Mouse (Mus musculus) megakaryocyte, embryonic 14.5 days (primary cell): ENCODE data around the gene Skida1. TPM values are rescaled to one million over a fixed set of nuclear protein-coding genes. Genes with fewer than 3 reads are reported as not detected.
A peak's percentile ranks its signal among the peaks of the same experiment; 100 is the strongest.

Experiments
- H3K27me3 ChIP-seq: replicated peaks from 2 replicates; pipeline ENCODE3; 2012; ENCODE audit warnings: inconsistent platforms
- H3K36me3 ChIP-seq: replicated peaks from 2 replicates; pipeline ENCODE3; 2012; ENCODE audit warnings: low read length, inconsistent platforms, mixed read lengths
- H3K4me1 ChIP-seq: 2 replicates; pipeline ENCODE4 v1.6.1; 2012; ENCODE audit warnings: inconsistent platforms
- H3K4me3 ChIP-seq: replicated peaks from 2 replicates; pipeline ENCODE3; 2012; ENCODE audit warnings: moderate library complexity, mild to moderate bottlenecking, inconsistent platforms
- H3K9me3 ChIP-seq: 2 replicates; pipeline ENCODE4 v1.6.1; 2012; ENCODE audit warnings: inconsistent platforms
- FLI1 ChIP-seq: IDR thresholded peaks from 2 replicates; pipeline ENCODE4 v1.6.1; 2012; ENCODE audit warnings: low read length, inconsistent platforms, mixed read lengths
- GATA1 ChIP-seq: IDR thresholded peaks from 3 replicates; pipeline ENCODE4 v1.6.1; 2012; ENCODE audit warnings: mixed read lengths, low read length, inconsistent platforms, borderline replicate concordance
- polyA plus RNA-seq: library from polyadenylated mRNA; stranded (reverse); fragments of >175 nt; gene quantifications from 2 replicates; pipeline ENCODE4 v1.2.3, GENCODE M21; 2012; ENCODE audit warnings: low replicate concordance; ENCODE audit not compliant: insufficient read depth

The Skida1 gene
- polyA plus RNA-seq, 1 experiment, result 0.04 TPM

GRCm38 (mm10) chr2:18055929-18056785 lies 7.3 kb upstream of the Skida1 start:
- Histone ChIP-seq H3K36me3 (no peaks in the 10 kb centered on the region), H3K4me3 (peak overlapping the region; percentile 98), H3K27me3 (no peaks in the 10 kb centered on the region), H3K4me1 (peaks cover 16% of the 10 kb centered on the region; the same call in 1 of the 2 replicates), H3K9me3 (no peaks in the 10 kb centered on the region)
- TF ChIP-seq FLI1 (no peak), GATA1 (no peak)

DNA sequence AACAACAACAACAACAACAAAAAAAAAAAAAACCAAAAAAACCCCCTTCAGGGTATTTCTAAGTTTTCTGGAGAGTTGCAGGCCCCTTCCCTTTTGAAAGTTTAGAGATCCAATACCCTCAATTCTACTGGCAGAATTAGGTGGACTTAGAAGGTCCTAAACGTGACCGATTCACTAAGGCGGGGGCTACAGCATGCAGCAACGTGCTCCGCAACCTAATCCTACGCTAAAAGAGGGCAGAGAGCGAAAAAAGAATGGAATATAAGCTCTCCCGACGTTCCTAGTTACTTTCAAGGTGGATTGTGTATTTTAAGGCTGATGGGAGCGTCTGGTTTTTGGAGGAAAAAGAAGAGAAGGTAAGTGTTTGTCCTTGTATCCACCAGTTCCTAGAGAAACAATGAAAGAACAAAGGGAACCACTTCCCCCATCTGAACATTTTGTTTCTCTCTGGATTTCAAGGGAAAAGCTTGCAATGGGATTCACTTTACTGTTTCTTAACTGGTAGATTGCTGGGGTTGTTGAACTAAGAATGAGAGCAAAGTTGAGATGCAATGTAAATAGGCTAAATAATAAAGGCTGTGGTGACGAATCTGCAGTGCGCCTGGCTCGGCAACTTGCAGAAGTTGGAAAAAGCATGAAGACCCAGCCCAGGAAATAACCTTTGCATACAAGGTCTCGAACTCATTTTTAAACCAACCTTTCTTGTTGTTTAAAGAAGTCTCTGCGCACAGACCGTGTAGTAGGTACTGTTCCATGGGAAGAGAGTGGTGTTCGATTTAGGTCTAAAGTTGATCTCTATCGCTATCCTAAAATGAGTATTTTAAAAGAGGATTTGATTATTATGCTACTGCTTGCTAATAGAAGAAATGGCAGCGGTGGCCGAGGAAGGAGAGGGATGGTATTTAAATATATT lies 6.4 kb upstream of the Skida1 start, which contains the start of gene Mllt10:
Gene Mllt10 (plus strand): TSS at position 222 of the 913 bp plus-strand sequence.
- Histone ChIP-seq H3K36me3 (no peaks in the 10 kb centered on the region), H3K9me3 (no peaks in the 10 kb centered on the region), H3K27me3 (no peaks in the 10 kb centered on the region)

DNA sequence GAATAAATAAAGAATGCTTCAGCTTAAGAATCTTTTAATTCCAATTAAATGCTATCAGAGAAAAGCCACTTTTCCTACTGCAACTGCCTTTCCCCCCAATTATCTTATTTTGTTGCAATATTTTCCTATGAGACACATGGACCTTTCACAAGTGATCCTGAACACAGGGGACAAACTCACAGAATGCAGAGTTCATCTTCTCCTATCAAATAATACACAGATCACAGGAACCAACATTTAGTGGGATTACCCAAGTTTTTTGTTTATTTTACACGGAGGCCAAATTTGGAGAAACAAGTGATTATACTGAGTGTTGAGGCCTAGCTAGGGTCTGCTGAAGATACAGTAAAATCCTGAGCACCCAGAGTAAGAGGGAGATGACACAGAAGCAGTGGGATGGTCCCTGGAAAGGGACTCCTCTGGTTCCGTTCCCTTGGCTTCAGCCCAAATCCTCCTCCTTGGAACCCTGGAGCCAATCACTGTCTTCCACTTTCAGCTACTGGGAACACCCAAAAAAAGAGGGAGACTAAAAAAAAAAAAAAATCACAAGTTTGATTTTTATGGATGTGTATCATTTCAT lies 5.2 kb upstream of the Skida1 start:
- H3K4me3 ChIP-seq, result no peak overlapping the region
- TF ChIP-seq GATA1 (no peak), FLI1 (no peak)
- H3K4me1 ChIP-seq, result peaks cover 30% of the 10 kb centered on the region
- H3K9me3 ChIP-seq, result no peaks in the 10 kb centered on the region
- H3K27me3 ChIP-seq, result peaks cover 7% of the 10 kb centered on the region
- no peaks in the 10 kb centered on the region for H3K36me3 ChIP-seq

More for the DNA sequence above, 6.4 kb upstream of the Skida1 start, which contains the start of gene Mllt10:
- Histone ChIP-seq H3K4me1 (peaks cover 18% of the 10 kb centered on the region), H3K4me3 (peak within 1 kb of the TSS; percentile 98)
- TF ChIP-seq FLI1, result no peak
- TF ChIP-seq GATA1, result no peak

- Histone ChIP-seq H3K4me1 (peaks cover 33% of the 10 kb centered on the region), H3K9me3 (no peaks in the 10 kb centered on the region), H3K27me3 (peaks cover 10% of the 10 kb centered on the region), H3K36me3 (no peaks in the 10 kb centered on the region), H3K4me3 (no peak overlapping the region)
- TF ChIP-seq GATA1, result no peak
- TF ChIP-seq FLI1, result no peak
Observed at GRCm38 (mm10) chr2:18053243-18053950, 4.5 kb upstream of the Skida1 start.

DNA sequence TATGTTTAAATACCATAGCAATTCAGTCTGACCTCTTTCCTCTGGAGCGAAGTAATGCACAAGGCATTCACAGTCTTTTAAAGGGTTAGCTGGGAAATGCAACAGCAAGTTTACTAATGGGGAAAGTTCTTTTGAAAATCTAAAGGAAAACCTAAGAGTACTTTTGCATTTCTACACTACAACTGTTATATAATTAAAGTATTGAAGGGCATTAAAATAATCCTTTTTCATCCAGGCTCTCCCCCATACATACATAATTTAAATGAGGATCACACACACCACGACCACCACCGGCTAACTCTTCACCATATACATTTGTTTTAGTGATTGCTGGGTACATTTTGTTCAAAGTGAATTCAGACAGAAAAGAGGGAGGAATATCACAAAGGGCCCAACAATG lies 3.7 kb upstream of the Skida1 start:
- Histone ChIP-seq H3K4me3 (no peak overlapping the region), H3K36me3 (no peaks in the 10 kb centered on the region), H3K27me3 (peaks cover 15% of the 10 kb centered on the region), H3K4me1 (peaks cover 35% of the 10 kb centered on the region), H3K9me3 (no peaks in the 10 kb centered on the region)
- no peak for TF ChIP-seq FLI1
- no peak for TF ChIP-seq GATA1

DNA sequence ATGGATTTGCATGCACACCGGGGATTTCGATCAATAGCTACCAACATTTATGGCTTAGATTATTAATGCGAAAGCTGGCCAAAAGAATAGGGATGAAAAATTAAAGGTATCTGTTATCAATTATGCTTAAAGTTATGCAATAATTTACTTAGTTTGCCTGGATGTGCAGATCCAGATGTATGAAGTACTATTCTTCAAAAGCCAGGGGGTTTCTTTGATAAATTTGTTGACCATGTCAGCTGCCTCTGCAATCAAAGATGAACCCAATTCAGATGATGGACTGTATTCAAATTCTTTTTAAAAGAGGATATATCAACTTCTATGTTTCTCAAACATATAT lies 3.0 kb upstream of the Skida1 start:
- Histone ChIP-seq H3K9me3 (no peaks in the 10 kb centered on the region), H3K4me3 (no peak overlapping the region), H3K27me3 (peaks cover 18% of the 10 kb centered on the region), H3K4me1 (peaks cover 38% of the 10 kb centered on the region), H3K36me3 (no peaks in the 10 kb centered on the region)
- TF ChIP-seq GATA1 (no peak), FLI1 (no peak)

DNA sequence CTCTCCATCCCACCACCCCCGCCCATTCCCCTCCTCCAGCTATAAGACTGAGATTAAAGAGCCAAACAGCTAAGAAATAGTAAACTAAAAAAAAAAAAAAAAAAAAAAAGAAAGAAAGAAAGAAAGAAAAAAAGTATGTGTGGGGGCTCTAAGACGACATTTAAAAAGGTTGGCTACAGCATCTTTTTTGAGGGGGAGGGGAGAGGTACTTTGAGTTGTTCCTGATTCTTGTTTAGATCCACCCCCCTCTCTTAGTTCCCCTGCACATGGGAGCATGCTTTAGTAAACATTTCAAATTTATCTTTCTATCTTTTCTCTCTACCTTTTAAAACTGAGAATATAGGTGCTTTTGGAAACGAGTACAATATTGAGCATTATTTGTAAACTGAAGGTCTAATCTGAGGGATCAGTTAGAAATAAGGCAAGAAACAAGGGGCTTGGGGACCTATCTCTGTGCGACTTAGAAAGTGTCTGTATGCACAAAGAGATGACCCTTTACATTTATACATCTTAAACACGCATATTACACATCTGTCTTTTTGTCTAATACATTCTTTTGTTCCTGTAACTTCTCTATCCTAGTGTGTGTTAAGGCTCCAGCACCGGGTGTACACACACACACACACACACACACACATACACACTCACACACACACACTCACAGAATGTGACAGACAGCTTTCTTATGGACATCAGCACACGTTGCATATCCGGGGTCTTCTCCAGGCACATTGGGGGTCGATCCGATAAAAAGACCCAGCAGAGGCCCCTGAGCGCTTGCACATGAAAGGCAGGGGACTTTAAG lies 2.4 kb upstream of the Skida1 start:
- H3K9me3 ChIP-seq, result no peaks in the 10 kb centered on the region
- H3K4me3 ChIP-seq, result peak overlapping the region; percentile 86
- H3K4me1 ChIP-seq, result peaks cover 44% of the 10 kb centered on the region
- no peak for TF ChIP-seq FLI1
- no peak for TF ChIP-seq GATA1
- peaks cover 24% of the 10 kb centered on the region for H3K27me3 ChIP-seq
- H3K36me3 ChIP-seq, result no peaks in the 10 kb centered on the region

GRCm38 (mm10) chr2:18050541-18050985 lies 1.7 kb upstream of the Skida1 start:
- TF ChIP-seq GATA1 (no peak), FLI1 (no peak)
- H3K9me3 ChIP-seq, result no peaks in the 10 kb centered on the region
- peaks cover 31% of the 10 kb centered on the region for H3K27me3 ChIP-seq
- no peaks in the 10 kb centered on the region for H3K36me3 ChIP-seq
- peak overlapping the region; percentile 86 for H3K4me3 ChIP-seq
- H3K4me1 ChIP-seq, result peaks cover 50% of the 10 kb centered on the region
